Mouse (Mus musculus) spleen, postnatal 14 days (tissue): Measurements from ENCODE around the gene Fgfr2.

Experiments used
- DNase-seq, 2 experiments: peaks; one replicate each; pipeline ENCODE4 v3.0.0; 2021 to 2022; ENCODE audit warnings: low spot score in 2 of 2

The Fgfr2 gene

DNA sequence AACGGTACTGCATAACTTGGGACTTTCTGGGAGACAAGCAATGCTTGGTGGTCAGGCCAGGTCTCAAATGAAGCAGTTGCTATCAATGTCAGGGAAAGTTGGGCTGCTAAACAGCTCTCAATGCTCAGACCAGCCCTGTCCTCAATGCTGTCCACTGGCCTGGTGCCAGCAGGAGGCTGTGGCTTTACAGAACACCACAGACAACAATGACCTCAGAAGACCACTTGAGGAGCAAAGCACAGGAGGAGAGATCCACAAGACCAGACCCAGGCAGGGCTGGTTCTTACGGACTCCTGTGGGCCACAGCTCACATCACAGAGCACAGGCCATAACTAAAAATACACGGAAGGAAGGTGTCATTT is 368.8 kb downstream of the Fgfr2 start:
- DNase-seq = no peak

DNA sequence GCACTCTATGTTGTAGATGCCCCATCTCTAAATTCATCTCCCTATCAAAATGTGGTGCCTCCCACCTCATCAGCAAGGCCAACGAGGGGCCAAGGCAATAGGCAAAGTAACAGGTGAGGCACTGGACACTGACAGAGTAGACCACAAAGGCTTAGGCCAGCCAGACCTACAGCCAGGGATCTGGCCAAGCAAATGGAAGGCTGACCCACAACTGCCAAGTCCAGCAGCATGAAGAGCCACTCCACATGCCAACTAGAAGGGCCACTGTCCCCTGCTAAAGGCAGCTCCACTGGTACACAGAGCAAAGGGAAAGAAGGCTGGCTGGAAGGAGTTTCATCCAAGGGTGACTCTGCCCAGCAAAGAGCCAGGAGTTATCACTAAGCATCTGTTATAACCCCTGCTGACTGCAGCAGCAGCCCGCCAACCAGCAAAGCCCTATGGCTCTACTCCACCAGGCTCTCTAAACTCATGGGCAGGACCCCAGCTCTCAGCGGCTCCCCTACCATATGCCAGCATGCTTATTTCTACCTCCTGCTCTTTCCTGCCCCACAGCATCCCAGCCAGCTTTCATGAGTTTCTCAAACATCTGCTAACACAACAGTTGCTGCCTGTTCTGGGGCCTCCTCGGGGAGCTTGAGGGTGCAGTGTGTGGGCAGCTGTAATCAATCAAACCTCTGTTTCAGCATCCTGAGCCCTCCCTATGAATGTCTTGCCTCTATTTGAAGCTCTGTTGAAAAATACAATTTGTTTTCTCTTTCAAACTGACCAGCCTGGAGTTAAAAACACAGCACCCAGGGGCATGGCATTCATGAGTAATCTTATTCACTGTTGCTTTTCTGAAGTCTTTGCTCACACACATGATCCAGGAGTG is 369.4 kb downstream of the Fgfr2 start:
- no peak for DNase-seq

DNA sequence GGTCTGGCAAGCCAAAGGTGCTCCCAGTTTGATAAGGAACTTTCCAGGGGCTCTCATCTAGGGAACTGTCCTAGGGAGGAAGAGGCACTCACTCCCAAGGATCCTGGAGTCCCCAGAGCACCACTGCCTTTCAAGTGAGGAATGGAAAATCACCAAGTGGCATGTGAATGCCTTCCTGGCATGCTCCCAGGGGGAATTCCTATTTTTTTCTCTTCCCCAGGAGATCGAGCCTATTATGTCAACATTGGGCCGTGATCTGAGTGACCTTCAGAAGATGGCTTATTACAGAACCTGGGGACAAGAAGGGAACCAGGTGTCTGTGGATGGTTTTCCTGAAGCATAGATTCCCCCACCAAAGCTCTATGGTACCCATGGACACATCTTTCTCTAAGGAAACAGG is 371.4 kb downstream of the Fgfr2 start:
- DNase-seq = no peak

DNA sequence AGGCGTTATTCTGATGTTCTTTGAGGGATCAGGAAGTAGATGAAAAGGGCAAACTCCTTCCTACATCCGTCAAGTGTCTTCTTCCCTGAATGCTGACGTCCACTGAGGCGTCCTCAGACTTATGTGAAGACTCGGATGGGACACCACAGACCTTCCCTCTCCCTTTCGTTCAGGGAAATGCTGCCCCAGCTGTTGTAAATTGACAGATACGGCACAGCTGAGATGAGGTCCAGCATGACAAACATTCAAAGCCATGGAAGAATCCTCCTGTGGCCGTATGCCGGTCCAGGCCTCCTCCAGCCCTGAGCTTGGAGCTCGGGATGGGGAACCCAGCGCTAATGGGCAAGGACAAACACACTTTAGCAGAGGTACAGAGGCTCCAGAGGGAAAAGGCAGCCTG is 373.6 kb downstream of the Fgfr2 start:
- DNase-seq = no peak

DNA sequence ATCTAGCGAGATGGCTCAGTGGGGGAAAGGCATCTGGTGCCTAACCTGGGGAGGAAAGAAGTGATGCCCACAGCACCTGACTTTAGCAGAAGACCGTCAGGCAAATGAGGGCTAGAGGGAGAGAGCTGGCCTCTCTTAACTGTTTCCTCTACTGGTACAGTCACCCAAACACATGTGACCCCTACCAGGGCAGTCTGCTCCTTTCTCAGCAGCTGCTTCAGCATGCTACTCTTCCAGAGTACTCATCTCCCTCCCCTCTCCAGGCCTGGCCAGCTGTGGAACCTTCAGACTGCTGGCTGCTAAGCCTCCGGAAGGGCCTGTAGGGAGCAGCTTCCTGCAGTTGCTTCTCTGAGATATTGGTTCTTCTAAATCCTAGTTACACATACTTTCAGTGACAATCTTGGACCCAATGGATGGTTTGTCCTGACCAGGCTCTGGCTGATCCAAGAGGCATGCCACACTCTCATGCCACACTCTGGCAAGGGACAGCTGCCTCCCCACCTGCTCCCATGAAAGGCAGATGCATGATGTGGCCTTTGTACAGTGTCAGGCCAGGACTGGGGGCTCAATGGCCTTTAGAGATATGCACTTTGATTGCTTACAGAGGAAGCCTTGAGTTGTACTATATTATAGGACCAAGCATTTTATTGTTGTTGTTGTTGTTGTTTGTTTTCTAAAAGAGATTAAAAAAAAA is 374.9 kb downstream of the Fgfr2 start:
- DNase-seq = no peak

DNA sequence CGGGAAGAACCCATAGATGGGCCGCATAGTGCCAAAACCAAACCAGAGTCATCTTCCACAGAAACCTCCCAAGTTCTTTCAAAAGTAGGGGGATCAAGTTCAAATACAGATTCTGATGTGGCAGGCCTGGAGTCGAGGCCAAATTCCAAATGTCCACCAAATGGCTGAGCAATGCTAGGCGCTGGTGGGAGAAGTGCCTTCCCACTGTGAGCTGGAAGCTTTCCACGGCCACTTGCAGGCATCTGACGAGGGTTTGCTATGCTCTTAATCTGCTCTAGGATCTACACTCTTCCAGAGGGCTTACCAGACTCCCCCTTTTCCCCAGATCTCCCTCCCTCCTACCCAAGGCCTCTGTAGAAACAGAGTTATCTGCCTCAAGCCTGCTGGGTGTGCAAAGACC is 376.1 kb downstream of the Fgfr2 start:
- no peak for DNase-seq

DNA sequence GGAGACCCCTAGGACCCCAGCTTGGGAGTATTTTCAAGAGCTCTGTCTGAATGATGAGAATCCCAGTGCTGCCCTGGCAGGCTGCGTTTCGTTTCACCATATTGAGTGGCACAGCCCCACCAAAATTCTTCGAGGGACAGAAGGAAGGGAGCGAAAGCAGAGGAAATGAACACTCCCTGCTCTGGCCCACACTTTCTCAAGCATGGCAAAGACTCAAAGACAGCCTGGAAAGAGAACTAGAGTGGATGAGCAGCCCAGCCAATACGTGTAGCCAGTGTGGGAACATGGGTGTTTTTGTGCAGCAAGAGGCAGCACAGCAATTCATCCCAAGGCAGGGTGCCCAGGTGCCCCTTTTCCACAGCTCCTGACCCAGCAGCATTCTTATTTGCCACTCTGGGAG is 380.2 kb downstream of the Fgfr2 start:
- DNase-seq = no peak

DNA sequence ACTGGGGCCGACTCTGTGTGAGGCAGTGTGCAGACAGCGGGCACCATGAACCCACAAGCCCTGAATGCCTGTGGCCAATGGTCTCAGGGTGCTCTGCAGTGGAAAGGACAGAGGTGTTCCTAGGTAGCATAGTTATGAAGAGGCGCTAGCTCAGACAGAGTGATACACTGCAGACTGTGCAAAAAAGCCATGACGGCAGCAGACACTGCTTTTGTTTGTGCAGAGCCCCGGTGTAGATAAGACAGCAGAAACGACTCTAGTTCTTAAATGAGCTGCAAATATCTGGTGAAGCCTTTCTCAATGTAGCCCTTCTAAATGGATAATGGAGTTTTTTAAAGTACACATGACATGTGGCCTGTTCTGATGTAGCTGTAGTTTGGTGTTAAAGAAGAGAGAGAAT is 383.3 kb downstream of the Fgfr2 start:
- DNase-seq = no peak

DNA sequence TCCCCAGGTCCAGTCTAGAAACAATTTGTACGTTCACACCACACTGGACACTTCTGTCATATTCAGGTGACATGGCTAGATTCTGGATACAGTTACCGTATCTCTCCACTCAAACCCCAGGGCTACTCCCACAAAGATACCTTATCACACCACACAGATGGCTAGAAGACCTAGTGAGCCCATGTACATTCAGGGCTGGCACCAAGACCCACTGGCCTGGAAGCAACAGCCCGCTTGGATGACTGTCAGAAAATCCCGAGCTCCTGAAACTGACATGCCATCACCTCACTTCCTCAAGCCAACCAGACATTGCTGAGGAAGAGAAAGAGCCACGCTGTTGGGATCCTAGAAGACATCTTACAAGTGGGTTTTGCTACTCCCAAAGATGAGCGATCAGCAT is 384.3 kb downstream of the Fgfr2 start:
- no peak for DNase-seq

DNA sequence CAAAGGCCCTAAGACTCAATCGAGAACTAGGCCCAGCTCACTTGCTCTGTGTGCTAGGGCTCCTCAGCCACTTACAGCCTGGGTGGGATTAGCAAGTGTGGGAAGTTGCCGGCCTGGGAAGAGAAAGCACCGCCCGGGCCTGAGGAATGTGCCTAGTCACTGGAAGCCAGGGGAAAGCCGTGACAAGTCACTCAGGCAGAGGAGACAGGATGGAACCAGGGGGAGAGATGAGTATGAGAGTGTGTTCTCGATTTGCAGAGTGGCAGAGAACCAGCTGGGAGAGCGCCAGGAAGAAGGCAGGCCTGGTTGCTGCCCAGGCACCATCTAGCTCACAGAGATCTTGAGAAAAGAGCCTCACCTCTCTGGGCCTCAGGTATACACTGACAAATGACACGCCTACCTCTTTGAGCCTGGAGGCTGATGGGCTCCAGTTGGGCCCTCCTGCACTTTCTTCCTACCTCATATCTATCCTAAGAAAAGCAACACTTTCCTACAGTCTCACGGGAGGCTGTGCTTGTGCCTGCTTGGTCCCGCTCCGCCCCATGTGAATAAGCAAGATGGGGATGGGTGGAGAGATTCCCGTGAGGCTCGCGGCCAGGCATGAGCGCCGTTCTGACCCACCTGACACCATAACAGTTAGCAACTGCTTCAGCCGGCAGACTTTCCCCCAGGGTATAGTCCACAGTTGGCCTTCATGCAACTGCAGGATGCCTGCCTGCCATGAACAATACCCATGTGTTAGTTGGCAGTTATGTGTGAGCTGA is 386.9 kb downstream of the Fgfr2 start:
- no peak for DNase-seq

DNA sequence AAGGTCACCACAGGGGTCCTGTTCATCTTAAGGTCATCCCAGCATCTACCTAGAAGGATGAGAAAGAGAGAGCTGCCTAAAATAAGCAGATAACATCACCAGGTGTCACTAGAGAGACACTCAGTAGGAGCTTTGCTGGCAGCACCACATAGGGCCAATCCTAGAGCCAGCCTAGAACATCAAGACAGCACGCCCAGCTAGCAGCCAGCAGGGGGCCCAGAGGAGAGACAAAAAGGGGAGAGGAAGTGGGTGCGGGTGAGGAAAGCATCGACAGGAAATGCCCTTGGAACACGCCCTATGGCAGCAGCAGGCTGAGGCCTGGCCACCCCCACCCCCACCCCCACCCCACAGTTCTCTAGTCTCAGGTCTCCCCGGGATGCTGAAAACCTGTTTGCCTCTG is 388.0 kb downstream of the Fgfr2 start:
- DNase-seq = peak; percentile 71 to 80

DNA sequence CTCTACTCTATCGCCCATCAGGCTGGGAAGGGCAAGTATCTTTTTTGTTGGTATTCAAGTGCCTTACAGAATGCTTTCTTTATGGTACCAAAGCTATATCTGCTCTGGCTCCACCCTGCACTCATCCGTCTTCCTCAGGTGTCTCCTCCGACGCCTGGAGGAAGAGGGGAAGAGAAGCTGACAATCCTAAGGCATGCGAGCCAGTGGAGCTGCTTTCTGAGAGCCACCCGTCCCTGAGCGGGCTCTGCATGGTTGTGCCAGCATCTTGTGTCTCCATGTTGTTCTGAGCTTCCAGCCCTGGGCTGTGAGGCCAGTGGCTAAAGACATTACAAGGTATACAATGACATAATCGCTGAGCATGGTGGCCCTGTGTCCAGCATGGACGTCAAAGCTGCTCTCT is 388.9 kb downstream of the Fgfr2 start:
- no peak for DNase-seq

DNA sequence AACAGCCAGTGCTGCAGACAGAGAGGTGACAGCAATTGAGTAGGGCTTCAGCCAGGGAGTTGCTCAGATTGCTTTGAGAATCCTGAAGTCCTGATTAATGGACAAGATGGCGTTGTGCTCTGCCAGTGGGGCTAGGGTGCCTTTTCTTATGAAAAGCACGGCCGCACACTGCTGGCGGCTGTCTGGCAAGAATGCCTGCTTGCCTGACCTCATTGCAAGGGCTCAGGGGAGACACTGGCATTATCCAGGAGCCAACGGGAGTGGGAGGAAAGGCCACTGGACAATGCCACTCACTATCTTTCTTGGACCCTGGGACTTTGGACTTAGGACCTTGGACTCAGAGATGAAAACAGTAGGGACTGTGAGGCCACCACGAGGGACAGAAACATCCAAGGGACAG is 389.6 kb downstream of the Fgfr2 start:
- no peak for DNase-seq

DNA sequence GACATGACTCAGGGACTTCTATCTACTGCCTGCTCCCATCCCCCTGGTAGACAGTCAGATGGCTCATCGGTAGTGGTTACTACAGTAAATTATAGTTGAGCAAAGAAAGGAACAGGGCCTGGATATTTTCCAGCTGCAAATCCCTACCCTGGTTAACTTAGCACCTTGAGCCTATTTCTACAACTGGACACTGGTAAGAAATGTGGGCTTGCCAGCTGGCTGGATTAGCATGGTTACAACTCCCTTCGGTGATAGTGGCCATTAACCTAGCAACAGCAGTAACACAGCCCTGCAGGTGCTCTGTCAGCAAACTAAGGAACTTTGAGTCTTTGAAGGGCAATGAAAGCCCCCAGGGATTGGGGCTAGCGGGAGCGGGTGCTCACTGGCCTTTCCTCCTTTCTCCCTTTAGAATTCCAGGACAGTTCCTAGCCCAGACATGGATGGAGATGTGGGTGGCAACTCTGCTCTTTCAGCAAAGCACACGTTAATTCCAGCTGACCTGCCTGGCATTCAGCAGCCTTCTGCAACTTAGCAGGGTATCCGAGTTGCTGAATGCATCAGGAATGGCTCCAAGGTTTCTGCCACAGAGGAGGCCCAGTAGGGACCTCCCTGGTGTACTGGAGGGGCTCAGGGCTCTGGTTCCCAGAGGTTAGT is 390.9 kb downstream of the Fgfr2 start:
- no peak for DNase-seq

DNA sequence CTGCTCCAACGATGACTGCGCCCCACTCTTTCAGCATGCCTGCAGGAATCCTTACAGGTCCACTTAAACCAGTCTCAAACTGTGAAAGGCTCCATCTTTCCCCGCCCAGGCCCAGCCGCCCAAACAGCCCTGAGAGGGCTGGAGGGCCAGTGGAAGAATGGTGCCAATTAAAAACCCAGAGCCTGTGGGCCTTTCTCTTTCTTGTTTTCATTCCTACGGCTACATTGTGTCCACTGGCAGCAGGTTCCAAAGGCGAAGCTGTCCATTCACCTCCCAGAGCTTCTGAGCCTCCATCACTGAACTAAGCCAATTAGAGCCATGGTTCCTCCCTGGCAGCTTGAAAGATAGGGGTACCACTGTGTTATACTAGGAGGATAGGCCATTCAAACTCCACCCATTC is 391.6 kb downstream of the Fgfr2 start:
- DNase-seq = no peak

DNA sequence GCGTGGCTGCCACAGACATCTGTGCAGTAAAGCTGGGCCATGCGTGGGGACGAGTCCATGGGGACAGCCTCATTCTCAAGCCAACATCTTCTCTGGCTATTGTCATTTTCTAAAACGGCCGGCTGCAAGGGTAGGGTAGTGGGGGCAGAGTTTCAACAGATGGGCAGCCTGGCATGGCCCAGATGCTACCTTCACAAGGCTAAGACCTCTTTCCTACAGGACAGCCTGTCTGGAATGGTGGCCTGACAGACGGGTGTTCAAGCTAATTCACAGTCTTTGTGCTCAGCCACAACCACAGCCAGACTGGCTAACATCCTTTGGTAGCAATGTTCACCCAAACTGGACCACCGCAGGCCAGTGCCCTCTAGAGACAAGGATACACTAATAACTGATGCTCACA is 392.6 kb downstream of the Fgfr2 start:
- DNase-seq = no peak

DNA sequence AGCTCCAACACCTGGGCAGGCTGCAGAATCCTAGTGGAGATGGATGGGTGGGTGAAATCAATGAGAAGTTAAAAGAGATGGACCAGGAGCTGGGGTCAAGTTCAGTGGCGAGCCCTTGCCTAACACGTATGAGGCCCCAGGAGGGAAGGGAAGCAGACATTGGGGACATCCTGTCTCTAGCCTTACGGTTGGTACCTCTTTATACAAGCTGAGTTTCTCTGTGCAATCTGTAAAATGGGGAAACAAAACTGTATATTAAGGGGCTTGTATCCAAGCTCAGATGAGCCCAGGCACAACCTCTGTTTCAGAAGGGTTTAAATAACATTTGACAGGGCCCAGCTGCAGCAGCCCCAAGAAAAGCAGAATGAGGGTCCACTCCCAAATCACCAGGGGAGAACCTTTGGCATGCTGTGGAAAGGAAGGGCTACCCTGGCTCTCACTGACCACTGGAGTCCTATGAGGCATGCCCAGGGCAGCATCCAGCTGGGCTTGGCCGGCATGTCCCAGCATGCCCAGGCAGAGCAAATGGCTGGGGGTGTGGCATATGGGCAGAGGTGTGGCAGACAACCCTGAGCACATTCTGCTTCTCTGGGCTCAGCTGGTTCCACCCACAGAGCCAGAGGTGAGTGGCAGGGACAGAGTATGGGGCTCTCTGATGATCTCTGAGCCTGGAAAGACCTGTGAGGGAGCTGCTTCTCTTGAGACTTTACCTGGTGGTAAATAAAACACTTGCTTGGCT is 393.9 kb downstream of the Fgfr2 start:
- no peak for DNase-seq

DNA sequence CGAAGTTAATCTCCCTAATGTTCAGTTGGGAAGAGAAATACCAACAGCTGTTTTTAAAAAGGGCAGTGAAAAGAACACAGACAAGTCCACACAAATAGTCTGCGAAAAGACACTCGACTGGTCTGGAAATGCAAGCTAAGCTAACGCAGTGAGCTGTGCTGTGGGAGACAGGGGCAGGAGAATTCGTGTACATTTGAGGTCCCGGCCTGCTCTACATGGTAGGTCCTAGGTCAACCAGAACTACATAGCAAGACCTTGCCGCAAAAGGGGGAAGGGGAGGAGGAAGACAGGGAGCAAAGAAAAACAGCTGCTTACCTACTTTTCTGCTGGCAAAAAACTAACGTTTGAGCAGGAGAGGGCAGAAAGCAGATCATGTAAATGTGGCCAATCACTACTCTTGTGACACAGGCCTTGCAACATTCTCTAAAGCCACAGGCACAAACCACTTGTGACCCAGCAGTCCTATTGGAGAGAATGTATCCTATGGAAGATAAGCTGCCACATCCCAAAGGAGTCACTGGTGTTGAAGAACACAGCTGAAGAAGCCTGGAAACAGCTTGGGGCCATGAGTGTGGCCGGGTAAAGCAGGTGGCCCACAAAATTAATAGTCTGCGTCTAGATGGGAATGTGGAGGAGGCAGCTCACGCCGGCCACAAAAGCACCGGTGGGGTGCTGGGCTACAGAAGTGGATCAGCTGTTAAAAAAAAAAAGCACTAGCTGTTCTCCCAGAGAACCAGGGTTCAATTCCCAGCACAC is 396.9 kb downstream of the Fgfr2 start:
- no peak for DNase-seq

DNA sequence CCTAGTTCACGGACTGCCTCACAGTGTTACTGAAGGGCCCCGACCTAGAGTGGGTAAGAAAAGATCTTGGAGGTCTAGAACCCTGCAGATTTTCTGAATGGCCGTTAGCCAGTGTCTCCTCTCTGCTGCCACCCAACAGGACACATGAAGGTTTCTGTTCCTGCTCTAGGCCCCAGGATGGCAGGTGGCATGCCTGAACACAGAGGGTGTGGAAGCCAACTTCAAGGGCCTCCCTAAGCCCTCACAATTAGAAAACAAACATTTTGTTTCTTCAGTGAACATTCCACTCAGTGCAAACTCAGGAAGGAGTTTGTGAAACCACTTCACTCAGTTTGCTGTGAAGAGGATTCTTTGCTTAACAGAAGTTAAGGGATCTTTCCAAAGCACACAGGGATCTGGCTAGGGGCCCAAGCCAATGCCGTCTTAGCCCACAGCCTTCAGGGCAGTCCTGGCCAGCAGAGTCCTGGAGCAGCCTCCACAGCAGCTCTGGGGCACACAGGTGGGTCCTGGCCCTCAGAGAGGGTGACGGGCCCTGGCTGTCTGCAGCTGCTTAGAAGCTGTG is 398.6 kb downstream of the Fgfr2 start:
- DNase-seq = no peak

DNA sequence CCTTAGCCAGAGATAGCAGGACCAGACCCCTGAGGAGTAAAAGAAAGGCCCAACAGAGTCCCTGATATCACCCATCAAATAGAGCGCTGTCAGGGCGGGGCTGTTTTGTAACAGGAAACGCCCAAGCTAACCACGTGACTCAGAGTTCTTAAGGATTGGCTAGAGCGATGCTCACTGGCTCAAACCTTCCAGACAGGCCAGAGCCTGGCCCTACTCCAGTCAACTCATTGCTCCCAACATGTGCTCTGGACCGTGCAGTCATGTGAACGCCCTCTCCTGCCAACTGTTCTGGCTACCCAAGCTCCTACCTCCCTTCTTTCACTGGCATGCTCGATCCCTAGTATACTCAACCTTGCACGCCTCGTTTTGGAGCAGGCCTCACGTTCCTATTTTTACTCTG is 399.2 kb downstream of the Fgfr2 start:
- DNase-seq = no peak
